Mouse (Mus musculus) cerebellum, adult 2 months (tissue): ENCODE data around the gene Gm6377. TPM values are rescaled to one million over a fixed set of nuclear protein-coding genes. Genes with fewer than 3 reads are reported as not detected.

Source experiments
- DNase-seq, 2 experiments: peaks; one replicate each; pipeline ENCODE4 v3.0.0; 2021
- H3K27ac ChIP-seq: fragments of 200-500 bp; 2 replicates; pipeline ENCODE4 v1.5.1; 2012; ENCODE audit warnings: low read length, control low read depth, inconsistent platforms; ENCODE audit not compliant: insufficient read depth
- H3K27me3 ChIP-seq: fragments of 200-500 bp; 2 replicates; pipeline ENCODE4 v1.6.1; 2012; ENCODE audit warnings: inconsistent platforms, mild to moderate bottlenecking, low read length, moderate library complexity; ENCODE audit not compliant: control insufficient read depth, insufficient read depth
- H3K4me1 ChIP-seq: fragments of 200-500 bp; 2 replicates; pipeline ENCODE4 v1.6.1; 2011; ENCODE audit warnings: low read length; ENCODE audit not compliant: control insufficient read depth, insufficient read depth
- H3K4me3 ChIP-seq: fragments of 200-500 bp; replicated peaks from 2 replicates; pipeline ENCODE3; 2011; ENCODE audit warnings: mild to moderate bottlenecking, low read depth, low read length, control low read depth; ENCODE audit not compliant: insufficient read depth
- CTCF ChIP-seq: fragments of 200-500 bp; IDR thresholded peaks from 2 replicates; pipeline ENCODE4 v1.5.1; 2011; ENCODE audit warnings: low read depth, mild to moderate bottlenecking, control low read depth, low read length, moderate library complexity, borderline replicate concordance; ENCODE audit not compliant: insufficient read depth
- POLR2A ChIP-seq: fragments of 200-500 bp; IDR thresholded peaks from 2 replicates; pipeline ENCODE4 v1.6.1; 2011; ENCODE audit warnings: low read length, control low read depth, borderline replicate concordance; ENCODE audit not compliant: insufficient read depth
- WGBS: fragments of 180-500 bp; shearing (Covaris S2); methylation state at CpG from one replicate; pipeline ENCODE4 v1.1.7; 2018; 5-methylcytosine and 5-hydroxymethylcytosine counted together
- polyA plus RNA-seq: library from polyadenylated mRNA; depleted of rRNA; stranded (reverse); fragments of >200 nt; gene quantifications from 2 replicates; pipeline ENCODE4 v1.2.3, GENCODE M21; 2012; rRNA removed

Gene Gm6377
- polyA plus RNA-seq, 1 experiment: not detected

GRCm38 (mm10) chrX:109189607-109190006 lies 6.9 kb upstream of the Gm6377 start:
- no peaks in the 10 kb centered on the region for H3K27me3 ChIP-seq
- WGBS: 87% methylated on average over 4 of the region's 4 CpGs
- DNase-seq: no peak
- H3K4me1 ChIP-seq: no peaks in the 10 kb centered on the region
- TF ChIP-seq CTCF: no peak
- TF ChIP-seq POLR2A: no peak
- no peak overlapping the region for H3K4me3 ChIP-seq
- no peak overlapping the region for H3K27ac ChIP-seq

DNA sequence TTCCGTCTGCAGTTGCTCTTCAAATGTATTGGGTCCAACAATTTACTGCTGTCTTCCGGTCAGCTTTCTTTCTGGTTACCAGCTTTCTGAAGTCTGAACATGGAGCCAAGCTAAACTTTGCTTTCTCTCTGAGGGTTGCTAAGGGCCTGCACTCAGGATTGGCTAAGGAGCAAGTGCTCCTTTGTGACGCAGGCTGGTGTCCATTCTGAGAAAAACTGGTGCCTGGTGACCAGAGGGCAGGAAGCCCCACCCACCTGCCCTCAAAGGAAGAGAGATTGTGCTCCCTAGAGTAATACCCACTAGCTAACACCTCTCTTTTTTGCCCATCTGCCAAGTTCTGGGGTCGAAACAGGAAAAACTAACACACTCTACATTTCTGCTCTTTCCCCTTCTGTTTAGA lies 5.6 kb upstream of the Gm6377 start:
- WGBS: 37% methylated on average over 4 of the region's 4 CpGs
- no peak overlapping the region for H3K4me3 ChIP-seq
- no peaks in the 10 kb centered on the region for H3K4me1 ChIP-seq
- DNase-seq: no peak
- H3K27ac ChIP-seq: no peak overlapping the region
- no peak for TF ChIP-seq CTCF
- no peak for TF ChIP-seq POLR2A
- no peaks in the 10 kb centered on the region for H3K27me3 ChIP-seq

- H3K27ac ChIP-seq: no peak overlapping the region
Observed at GRCm38 (mm10) chrX:109191436-109191835, 5.1 kb upstream of the Gm6377 start.

GRCm38 (mm10) chrX:109207843-109208242 lies 11.3 kb downstream of the Gm6377 start:
- no peak for DNase-seq
- no peak overlapping the region for H3K27ac ChIP-seq
- no peaks in the 10 kb centered on the region for H3K27me3 ChIP-seq
- H3K4me1 ChIP-seq: no peaks in the 10 kb centered on the region
- no peak overlapping the region for H3K4me3 ChIP-seq
- TF ChIP-seq CTCF (no peak), POLR2A (no peak)

More at GRCm38 (mm10) chrX:109191436-109191835, 5.1 kb upstream of the Gm6377 start:
- 64% methylated on average over 4 of the region's 4 CpGs for WGBS
- Histone ChIP-seq H3K4me1 (no peaks in the 10 kb centered on the region), H3K27me3 (no peaks in the 10 kb centered on the region), H3K4me3 (no peak overlapping the region)
- TF ChIP-seq CTCF (no peak), POLR2A (no peak)
- no peak for DNase-seq

DNA sequence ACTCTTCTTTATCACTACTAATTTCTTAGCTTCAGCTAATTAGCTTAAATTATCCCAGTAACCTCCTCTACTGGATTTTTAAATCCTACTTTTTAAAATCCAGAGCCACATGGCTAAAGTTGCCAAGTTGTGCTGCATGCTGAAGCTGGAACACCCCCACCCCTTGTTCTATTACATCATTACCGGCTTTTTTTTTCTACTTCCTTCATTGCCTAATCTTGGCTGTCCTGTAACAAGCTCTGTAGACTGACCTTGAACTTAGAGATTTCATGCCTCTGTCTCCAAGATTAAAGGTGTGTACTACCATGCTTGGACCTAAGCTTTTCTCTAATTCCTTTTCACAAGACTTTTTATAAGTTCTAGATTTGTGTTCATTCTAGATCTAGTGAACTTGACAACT lies 32.2 kb downstream of the Gm6377 start:
- H3K4me1 ChIP-seq: no peaks in the 10 kb centered on the region
- H3K27me3 ChIP-seq: no peaks in the 10 kb centered on the region
- no peak for TF ChIP-seq POLR2A
- TF ChIP-seq CTCF: no peak
- no peak overlapping the region for H3K4me3 ChIP-seq
- no peak for DNase-seq
- no peak overlapping the region for H3K27ac ChIP-seq
- 100% methylated on average over 1 of the region's 1 CpGs for WGBS

GRCm38 (mm10) chrX:109235383-109236036 lies 39.0 kb downstream of the Gm6377 start:
- H3K27me3 ChIP-seq: no peaks in the 10 kb centered on the region
- no peak for TF ChIP-seq POLR2A
- TF ChIP-seq CTCF: no peak
- H3K4me1 ChIP-seq: no peaks in the 10 kb centered on the region
- H3K4me3 ChIP-seq: no peak overlapping the region
- DNase-seq: no peak
- 87% methylated on average over 3 of the region's 3 CpGs for WGBS
- no peak overlapping the region for H3K27ac ChIP-seq

- no peaks in the 10 kb centered on the region for H3K4me1 ChIP-seq
- DNase-seq: no peak
Observed at GRCm38 (mm10) chrX:109238163-109238562, 41.6 kb downstream of the Gm6377 start.

More at GRCm38 (mm10) chrX:109238163-109238562, 41.6 kb downstream of the Gm6377 start:
- TF ChIP-seq POLR2A: no peak
- no peak for TF ChIP-seq CTCF
- H3K27me3 ChIP-seq: no peaks in the 10 kb centered on the region
- H3K27ac ChIP-seq: no peak overlapping the region
- no peak overlapping the region for H3K4me3 ChIP-seq

Other genes starting within 250 kb of the Gm6377 start
- gene Hmgn5, start 183.4 kb upstream of the Gm6377 start, polyA plus RNA-seq: 6.2 and 8.6 TPM in 2 replicates
- 27.0 and 30.1 TPM in 2 replicates for gene Sh3bgrl, start 101.4 kb upstream of the Gm6377 start, polyA plus RNA-seq